Mouse (Mus musculus) E14TG2a.4 (cell line): Measurements from ENCODE around the gene Tor4a.

ENCODE experiments used
- H3K27me3 ChIP-seq: 2 replicates; pipeline ENCODE4 v1.6.1; 2014; ENCODE audit warnings: low read length, control low read depth; ENCODE audit not compliant: insufficient read depth
- H3K36me3 ChIP-seq: 2 replicates; pipeline ENCODE4 v1.6.1; 2014; ENCODE audit warnings: low read length, control low read depth; ENCODE audit not compliant: insufficient read depth
- H3K4me1 ChIP-seq: replicated peaks from 2 replicates; pipeline ENCODE4 v1.6.1; 2014; ENCODE audit warnings: low read depth, low read length, control low read depth
- H3K4me3 ChIP-seq: replicated peaks from 2 replicates; pipeline ENCODE4 v1.5.1; 2014; ENCODE audit warnings: mild to moderate bottlenecking, low read length
- H3K9me3 ChIP-seq: 2 replicates; pipeline ENCODE4 v1.6.1; 2014; ENCODE audit warnings: low read length, control low read depth
- CTCF ChIP-seq: conservative IDR thresholded peaks from 2 replicates; pipeline ENCODE4 v1.5.1; 2014; ENCODE audit warnings: low read length
- NANOG ChIP-seq: IDR thresholded peaks from 2 replicates; pipeline ENCODE4 v1.6.1; 2014; ENCODE audit warnings: borderline replicate concordance, low read length, mixed read lengths
- POU5F1 ChIP-seq: IDR thresholded peaks from 2 replicates; pipeline ENCODE4 v1.6.1; 2014; ENCODE audit warnings: low read length, borderline replicate concordance

The Tor4a gene

GRCm38 (mm10) chr2:25193330-25193770 is 3.3 kb downstream of the Tor4a start:
- H3K4me3 ChIP-seq = peak overlapping the region; percentile 81
- peak; percentile 80 for TF ChIP-seq CTCF
- TF ChIP-seq NANOG = no peak
- TF ChIP-seq POU5F1 = no peak
- peaks cover 15% of the 10 kb centered on the region for H3K36me3 ChIP-seq
- peaks cover 56% of the 10 kb centered on the region for H3K4me1 ChIP-seq
- no peaks in the 10 kb centered on the region for H3K9me3 ChIP-seq
- H3K27me3 ChIP-seq = peaks cover 8% of the 10 kb centered on the region

- H3K27me3 ChIP-seq = peaks cover 52% of the 10 kb centered on the region
Observed at GRCm38 (mm10) chr2:25187841-25188240, 8.8 kb downstream of the Tor4a start.

GRCm38 (mm10) chr2:25186575-25186930 is 10.1 kb downstream of the Tor4a start:
- Histone ChIP-seq H3K9me3 (no peaks in the 10 kb centered on the region), H3K4me3 (peak overlapping the region; percentile 80), H3K27me3 (peaks cover 64% of the 10 kb centered on the region), H3K36me3 (no peaks in the 10 kb centered on the region), H3K4me1 (peaks cover 40% of the 10 kb centered on the region)
- TF ChIP-seq POU5F1 (no peak), CTCF (no peak), NANOG (no peak)

More at GRCm38 (mm10) chr2:25187841-25188240, 8.8 kb downstream of the Tor4a start:
- Histone ChIP-seq H3K4me1 (peaks cover 31% of the 10 kb centered on the region), H3K36me3 (no peaks in the 10 kb centered on the region), H3K9me3 (no peaks in the 10 kb centered on the region), H3K4me3 (no peak overlapping the region)
- TF ChIP-seq CTCF (no peak), NANOG (no peak), POU5F1 (no peak)

- peak; percentile 23; the same call in 1 of the 2 replicates for TF ChIP-seq CTCF
- TF ChIP-seq POU5F1 = no peak
Observed at GRCm38 (mm10) chr2:25185625-25186574, 10.8 kb downstream of the Tor4a start.

GRCm38 (mm10) chr2:25184496-25184895 is 12.2 kb downstream of the Tor4a start:
- TF ChIP-seq POU5F1 (no peak), CTCF (no peak), NANOG (no peak)
- Histone ChIP-seq H3K9me3 (no peaks in the 10 kb centered on the region), H3K4me1 (peaks cover 49% of the 10 kb centered on the region), H3K27me3 (peaks cover 79% of the 10 kb centered on the region), H3K36me3 (no peaks in the 10 kb centered on the region), H3K4me3 (no peak overlapping the region)

More at GRCm38 (mm10) chr2:25185625-25186574, 10.8 kb downstream of the Tor4a start:
- no peaks in the 10 kb centered on the region for H3K36me3 ChIP-seq
- peaks cover 70% of the 10 kb centered on the region for H3K27me3 ChIP-seq
- H3K4me3 ChIP-seq = peak overlapping the region; percentile 80
- no peaks in the 10 kb centered on the region for H3K9me3 ChIP-seq
- peaks cover 40% of the 10 kb centered on the region for H3K4me1 ChIP-seq

- no peak overlapping the region for H3K4me3 ChIP-seq
- H3K9me3 ChIP-seq = no peaks in the 10 kb centered on the region
- H3K4me1 ChIP-seq = peaks cover 57% of the 10 kb centered on the region
- no peaks in the 10 kb centered on the region for H3K36me3 ChIP-seq
- peaks cover 90% of the 10 kb centered on the region for H3K27me3 ChIP-seq
- TF ChIP-seq CTCF (no peak), NANOG (no peak), POU5F1 (no peak)
Observed at GRCm38 (mm10) chr2:25183336-25183735, 13.3 kb downstream of the Tor4a start.

- H3K36me3 ChIP-seq = no peaks in the 10 kb centered on the region
- no peaks in the 10 kb centered on the region for H3K9me3 ChIP-seq
- peaks cover 92% of the 10 kb centered on the region for H3K27me3 ChIP-seq
- 0 out of 2 replicates have a peak overlapping the region, but pooled peaks have one; percentile 86 for H3K4me3 ChIP-seq
- TF ChIP-seq NANOG (no peak), CTCF (no peak), POU5F1 (no peak)
- H3K4me1 ChIP-seq = peaks cover 60% of the 10 kb centered on the region
Observed at GRCm38 (mm10) chr2:25182664-25183063, 14.0 kb downstream of the Tor4a start.

- peaks cover 66% of the 10 kb centered on the region for H3K4me1 ChIP-seq
- H3K27me3 ChIP-seq = peaks cover 93% of the 10 kb centered on the region
- TF ChIP-seq CTCF = no peak
- no peaks in the 10 kb centered on the region for H3K36me3 ChIP-seq
- H3K9me3 ChIP-seq = no peaks in the 10 kb centered on the region
- H3K4me3 ChIP-seq = peak overlapping the region; percentile 86
Observed at GRCm38 (mm10) chr2:25181891-25182397, 14.7 kb downstream of the Tor4a start.
